Comparison of ENCODE assay signal across 10 mouse cellular contexts in the genomic region with DNA sequence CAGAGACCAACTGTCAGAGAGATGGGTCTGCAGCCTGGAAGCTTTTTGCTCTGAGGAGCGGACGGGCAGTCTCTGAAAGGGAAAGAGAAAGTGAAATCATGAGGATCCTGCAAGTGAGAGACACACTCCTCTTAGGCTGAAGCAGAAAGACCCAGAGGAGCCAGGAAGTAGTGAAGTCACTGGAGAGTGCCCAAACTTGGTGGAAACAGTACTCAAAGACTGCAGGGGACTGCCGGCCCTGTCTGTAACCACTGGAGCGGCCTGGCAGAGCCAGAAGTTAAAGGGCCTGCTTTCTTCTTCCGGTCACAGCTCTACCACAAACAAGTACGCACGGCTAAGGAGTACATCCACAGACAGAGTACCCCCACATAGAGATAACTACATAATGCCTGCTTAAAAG.
A peak's percentile ranks its signal among the peaks of the same experiment; 100 is the strongest.
DNase-seq lines count a peak whose midpoint lies in the region; ATAC-seq and TF ChIP-seq lines count a peak whose summit lies in the region.
"Had no signal": no experiment of that assay in that cellular context is flagged by ENCODE, and none has a peak within 500 bp of the region (broad histone marks: within the 10 kb centered on the region; RNA-seq: fewer than 3 reads in every experiment).

No protein-coding gene starts in this region.

- TF ChIP-seq CTCF in left cerebral cortex, adult 2 months (IDR thresholded peaks at IDR 0.05): no peak
- TF ChIP-seq CTCF in heart, adult 2 months (IDR thresholded peaks at IDR 0.05): no peak

- H3K4me3 ChIP-seq in left cerebral cortex, adult 2 months: no peak overlapping the region
- H3K4me3 ChIP-seq in heart, adult 2 months: peak overlapping the region; percentile 25
- H3K4me3 ChIP-seq in kidney, embryonic 15.5 days (replicated peaks): no peak overlapping the region
- no peak overlapping the region for H3K4me3 ChIP-seq in forebrain, embryonic 13.5 days
- H3K4me3 ChIP-seq: hindbrain, embryonic 15.5 days; lung, embryonic 15.5 days had no signal

- peak overlapping the region; percentile 28 for H3K9ac ChIP-seq in heart, adult 2 months (ENCODE audit: low read depth, low read length)
- H3K9ac ChIP-seq in kidney, embryonic 15.5 days: no peak overlapping the region
- no peak overlapping the region for H3K9ac ChIP-seq in forebrain, embryonic 13.5 days
- H3K9ac ChIP-seq: hindbrain, embryonic 15.5 days; lung, embryonic 15.5 days had no signal

- H3K9me3 ChIP-seq in kidney, embryonic 15.5 days (replicated peaks): no peaks in the 10 kb centered on the region
- no peaks in the 10 kb centered on the region for H3K9me3 ChIP-seq in forebrain, embryonic 13.5 days (replicated peaks)
- H3K9me3 ChIP-seq: hindbrain, embryonic 15.5 days; lung, embryonic 15.5 days had no signal

- no peak for DNase-seq in left cerebral cortex, adult 2 months (ENCODE audit: extremely low spot score in 1 of 2, low spot score in 2 of 2)
- DNase-seq in left cerebral cortex, adult 11 months (ENCODE audit: low spot score): no peak
- DNase-seq in heart, adult 2 months: peak; percentile 59 to 62
- peak; percentile 28 to 40 for DNase-seq in natural killer cell, adult 2 months (ENCODE audit: low spot score in 2 of 2)
- DNase-seq in left cerebral cortex, postnatal 25 days (ENCODE audit: low spot score in 2 of 2): no peak

- H3K27ac ChIP-seq in left cerebral cortex, adult 2 months: peak overlapping the region; percentile 16; the same call in 1 of the 2 replicates
- peak overlapping the region; percentile 81 for H3K27ac ChIP-seq in heart, adult 2 months
- H3K27ac ChIP-seq in kidney, embryonic 15.5 days: peak overlapping the region; percentile 54; the same call in 1 of the 2 replicates
- no peak overlapping the region for H3K27ac ChIP-seq in forebrain, embryonic 13.5 days
- H3K27ac ChIP-seq: hindbrain, embryonic 15.5 days; lung, embryonic 15.5 days had no signal

- TF ChIP-seq POLR2A in heart, adult 2 months (IDR thresholded peaks at IDR 0.05; ENCODE audit: insufficient read depth, low read depth, low read length): 0 out of 2 replicates have a peak, but pooled peaks have one; percentile 38

- ATAC-seq in kidney, embryonic 15.5 days (replicated peaks; ENCODE audit: low FRiP score): peak; percentile 26; the same call in 1 of the 2 replicates
- ATAC-seq in monocyte, adult 5-6 weeks (replicated peaks; ENCODE audit: insufficient number of reproducible peaks, low FRiP score, low TSS enrichment, poor library complexity, severe bottlenecking): no peak
- no peak for ATAC-seq in forebrain, embryonic 13.5 days

- H3K4me1 ChIP-seq in heart, adult 2 months (ENCODE audit: control insufficient read depth, insufficient read depth, low read length): peaks cover 3% of the 10 kb centered on the region
- H3K4me1 ChIP-seq in kidney, embryonic 15.5 days: peaks cover 37% of the 10 kb centered on the region
- no peaks in the 10 kb centered on the region for H3K4me1 ChIP-seq in forebrain, embryonic 13.5 days

- H3K79me2 ChIP-seq in heart, adult 2 months (replicated peaks; ENCODE audit: control insufficient read depth, insufficient read depth, low read length): no peaks in the 10 kb centered on the region

- WGBS in heart, adult 2 months: 38% methylated on average over 7 of the region's 7 CpGs
- 64% methylated on average over 7 of the region's 7 CpGs for WGBS in kidney, embryonic 15.5 days
- WGBS in forebrain, embryonic 13.5 days: 83% methylated on average over 7 of the region's 7 CpGs

- no peaks in the 10 kb centered on the region for H3K36me3 ChIP-seq in heart, adult 2 months (ENCODE audit: control insufficient read depth, insufficient read depth, low read length)
- H3K36me3 ChIP-seq in kidney, embryonic 15.5 days: no peaks in the 10 kb centered on the region
- no peaks in the 10 kb centered on the region for H3K36me3 ChIP-seq in forebrain, embryonic 13.5 days (ENCODE audit: poor library complexity, severe bottlenecking)
- H3K36me3 ChIP-seq: hindbrain, embryonic 15.5 days; lung, embryonic 15.5 days had no signal

- intact Hi-C loops in left cerebral cortex, adult 2 months (cut with DNase I): no loop called here
- intact Hi-C loops in heart, adult 2 months (cut with DNase I): loop anchor here (5.0 kb wide), 1 partner anchor 323 kb away; no protein-coding TSS in a partner anchor
- intact Hi-C loops in left cerebral cortex, postnatal 25 days (cut with DNase I): no loop called here

- H3K27me3 ChIP-seq in heart, adult 2 months (ENCODE audit: control insufficient read depth, insufficient read depth, low read length): no peaks in the 10 kb centered on the region
- no peaks in the 10 kb centered on the region; the same call in 1 of the 2 replicates for H3K27me3 ChIP-seq in kidney, embryonic 15.5 days
- H3K27me3 ChIP-seq in forebrain, embryonic 13.5 days: 0 out of 2 replicates have a peak, but pooled peaks cover 3% of the 10 kb centered on the region
- H3K27me3 ChIP-seq: hindbrain, embryonic 15.5 days; lung, embryonic 15.5 days had no signal

- H3K4me2 ChIP-seq in kidney, embryonic 15.5 days: no peak overlapping the region
- no peak overlapping the region for H3K4me2 ChIP-seq in forebrain, embryonic 13.5 days
- H3K4me2 ChIP-seq: hindbrain, embryonic 15.5 days; lung, embryonic 15.5 days had no signal

- no peak for TF ChIP-seq EP300 in heart, adult 2 months (IDR thresholded peaks at IDR 0.05; ENCODE audit: insufficient read depth, low read depth, low read length)

Comparison
In these comparisons a context has a peak if more than half of its experiments do, and no peak if none do; other contexts are left out.
1. DNase-seq: peak in heart, adult 2 months (2 of 2) and natural killer cell, adult 2 months (2 of 2); none in left cerebral cortex, adult 2 months (0 of 2), left cerebral cortex, adult 11 months (single experiment) and left cerebral cortex, postnatal 25 days (0 of 2).